Mouse (Mus musculus): ENCODE measurements at regions not wholly inside any gene's neighbourhood (a gene's known extent, or its start where the extent isn't known, plus 50 kb on each side); places are given as distances from the start of the nearest gene placed in this dataset.

GRCm38 (mm10) chrX:12888708-12889481 lies 127.0 kb upstream of the Med14 start:
- DNase-seq (ENCODE audit: low spot score) = no peak

- no peak for DNase-seq (ENCODE audit: low spot score)
Measured at GRCm38 (mm10) chrX:12888010-12888707, 126.3 kb upstream of the Med14 start.

GRCm38 (mm10) chrX:12887516-12887915 lies 125.6 kb upstream of the Med14 start:
- DNase-seq (ENCODE audit: low spot score) = no peak

GRCm38 (mm10) chrX:12886160-12887048 lies 124.5 kb upstream of the Med14 start:
- no peak for DNase-seq (ENCODE audit: low spot score)

- no peak for DNase-seq (ENCODE audit: low spot score)
Measured at GRCm38 (mm10) chrX:12879233-12879632, 117.4 kb upstream of the Med14 start.

- no peak for DNase-seq (ENCODE audit: low spot score)
Measured at GRCm38 (mm10) chrX:12877506-12877905, 115.6 kb upstream of the Med14 start.

GRCm38 (mm10) chrX:12873698-12874144 lies 111.8 kb upstream of the Med14 start:
- peak; percentile 52 for DNase-seq (ENCODE audit: low spot score)

GRCm38 (mm10) chrX:12873230-12873629 lies 111.4 kb upstream of the Med14 start:
- DNase-seq (ENCODE audit: low spot score) = no peak

GRCm38 (mm10) chrX:12866885-12867498 lies 105.1 kb upstream of the Med14 start:
- DNase-seq (ENCODE audit: low spot score) = no peak

GRCm38 (mm10) chrX:12866176-12866575 lies 104.3 kb upstream of the Med14 start:
- no peak for DNase-seq (ENCODE audit: low spot score)

- DNase-seq (ENCODE audit: low spot score) = no peak
Measured at GRCm38 (mm10) chrX:12860168-12860567, 98.3 kb upstream of the Med14 start.

- no peak for DNase-seq (ENCODE audit: low spot score)
Measured at GRCm38 (mm10) chrX:12858757-12859156, 96.9 kb upstream of the Med14 start.

GRCm38 (mm10) chrX:12857881-12858755 lies 96.2 kb upstream of the Med14 start:
- peak; percentile 35 for DNase-seq (ENCODE audit: low spot score)

- DNase-seq (ENCODE audit: low spot score) = no peak
Measured at GRCm38 (mm10) chrX:12855425-12855824, 93.6 kb upstream of the Med14 start.

- DNase-seq (ENCODE audit: low spot score) = peak; percentile 36
Measured at GRCm38 (mm10) chrX:12851684-12852083, 89.8 kb upstream of the Med14 start.

GRCm38 (mm10) chrX:12844431-12844830 lies 82.6 kb upstream of the Med14 start:
- no peak for DNase-seq (ENCODE audit: low spot score)

- no peak for DNase-seq (ENCODE audit: low spot score)
Measured at GRCm38 (mm10) chrX:12841021-12841325, 79.1 kb upstream of the Med14 start.

GRCm38 (mm10) chrX:12840160-12841020 lies 78.5 kb upstream of the Med14 start:
- DNase-seq (ENCODE audit: low spot score) = no peak

- DNase-seq (ENCODE audit: low spot score) = peak; percentile 15
Measured at GRCm38 (mm10) chrX:12839406-12840159, 77.7 kb upstream of the Med14 start.

All from T-cell, adult 2 months (primary cell).